Mouse (Mus musculus) embryonic fibroblast, embryonic 13.5 days (primary cell): ENCODE results near the gene Gm4340.
"Not testable (repeated sequence)": the region's sequence is repeated elsewhere in the genome, so short reads cannot be mapped to it uniquely, and the experiment has no call there.

Experiments used
- CTCF ChIP-seq: IDR thresholded peaks from 2 replicates; pipeline ENCODE4 v1.5.1; 2011; ENCODE audit warnings: mild to moderate bottlenecking, control low read depth, low read length, moderate library complexity, borderline replicate concordance; ENCODE audit not compliant: insufficient read depth
- POLR2A ChIP-seq: IDR thresholded peaks from 2 replicates; pipeline ENCODE4 v1.6.1; 2011; ENCODE audit warnings: low read depth, mild to moderate bottlenecking, control low read depth, low read length, moderate library complexity

DNA sequence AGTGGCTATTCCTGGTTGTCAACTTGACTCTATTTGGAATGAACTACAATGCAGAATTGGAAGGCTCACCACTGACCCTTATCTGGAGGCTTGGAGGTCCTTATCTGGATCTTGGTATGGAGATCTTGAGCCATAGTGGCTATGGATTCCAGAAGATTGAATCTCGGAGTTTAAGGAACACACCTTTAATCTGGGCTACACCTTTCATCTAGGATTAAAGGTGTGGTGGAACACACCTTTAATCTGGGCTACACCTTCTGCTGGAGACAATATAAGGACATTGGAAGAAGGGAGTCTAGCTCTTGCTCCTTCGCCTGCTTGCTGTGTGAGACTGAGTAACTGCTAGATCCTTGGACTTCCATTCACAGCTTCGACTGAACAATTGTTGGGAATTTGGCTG is 34.1 kb upstream of the Gm4340 start, which contains the start of gene Gm8764:
- not testable (repeated sequence) for TF ChIP-seq CTCF, POLR2A
